Mouse (Mus musculus) liver, embryonic 14.5 days (tissue): ENCODE measurements around the gene Ascl1.

ENCODE experiments used
- CTCF ChIP-seq: IDR thresholded peaks from 2 replicates; pipeline ENCODE4 v1.5.1; 2016; ENCODE audit warnings: antibody characterized with exemption, low read depth, control low read depth
- EP300 ChIP-seq: IDR thresholded peaks from 2 replicates; pipeline ENCODE4 v1.6.1; 2016; ENCODE audit warnings: antibody characterized with exemption, low read depth

DNA sequence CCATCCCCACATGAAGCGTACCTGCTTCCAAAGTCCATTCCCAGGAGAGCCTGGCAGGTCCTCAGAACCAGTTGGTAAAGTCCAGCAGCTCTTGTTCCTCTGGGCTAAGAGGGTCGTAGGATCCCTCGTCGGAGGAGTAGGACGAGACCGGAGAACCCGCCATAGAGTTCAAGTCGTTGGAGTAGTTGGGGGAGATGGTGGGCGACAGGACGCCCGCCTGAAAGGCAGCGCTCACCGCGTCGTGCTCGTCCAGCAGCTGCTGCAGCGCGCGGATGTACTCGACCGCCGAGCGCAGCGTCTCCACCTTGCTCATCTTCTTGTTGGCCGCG is 1.2 kb downstream of the Ascl1 start:
- TF ChIP-seq CTCF (no peak), EP300 (no peak)
